Mouse (Mus musculus): ENCODE results near the gene Prelid3b. TPM values are rescaled to one million over a fixed set of nuclear protein-coding genes. Genes with fewer than 3 reads are reported as not detected.
A peak's percentile ranks its signal among the peaks of the same experiment; 100 is the strongest.

Prelid3b gene
- 125 and 127 TPM in 2 replicates for polyA plus RNA-seq (2015; fragmentation: Nextera tagmentation; extraction: Ambion mirVana)

GRCm38 (mm10) chr2:174472818-174473549, at the start of gene Prelid3b:
Prelid3b (minus strand) TSS chr2:174473081.
- Histone ChIP-seq H3K27me3 (replicated peaks) (no peaks in the 10 kb centered on the region), H3K4me2 (replicated peaks) (peak within 1 kb of the TSS; percentile 83), H3K9me3 (no peaks in the 10 kb centered on the region), H3K36me3 (peaks cover 7% of the 10 kb centered on the region; the same call in 1 of the 2 replicates), H3K4me3 (replicated peaks) (peak within 1 kb of the TSS; percentile 83), H3K4me1 (replicated peaks) (0 out of 2 replicates have a peak, but pooled peaks cover 28% of the 10 kb centered on the region), H3K9ac (peak within 1 kb of the TSS; percentile 71), H3K27ac (peak within 1 kb of the TSS; percentile 76)
- under 1% methylated on average over 53 of the region's 53 CpGs for WGBS
- ATAC-seq = peak; percentile 96

GRCm38 (mm10) chr2:174522134-174522533, 49.3 kb upstream of the Prelid3b start:
- H3K4me1 ChIP-seq (replicated peaks) = no peaks in the 10 kb centered on the region
- no peaks in the 10 kb centered on the region for H3K36me3 ChIP-seq
- H3K4me3 ChIP-seq (replicated peaks) = no peak overlapping the region
- H3K9ac ChIP-seq = no peak overlapping the region
- no peak for ATAC-seq
- H3K4me2 ChIP-seq (replicated peaks) = no peak overlapping the region
- no peaks in the 10 kb centered on the region for H3K9me3 ChIP-seq
- no peaks in the 10 kb centered on the region for H3K27me3 ChIP-seq (replicated peaks)
- 82% methylated on average over 3 of the region's 3 CpGs for WGBS
- H3K27ac ChIP-seq = no peak overlapping the region

GRCm38 (mm10) chr2:174517141-174518079, 44.5 kb upstream of the Prelid3b start:
- peak; percentile 69 for ATAC-seq
- Histone ChIP-seq H3K9ac (no peak overlapping the region), H3K27me3 (replicated peaks) (no peaks in the 10 kb centered on the region), H3K36me3 (no peaks in the 10 kb centered on the region), H3K27ac (no peak overlapping the region), H3K9me3 (no peaks in the 10 kb centered on the region), H3K4me3 (replicated peaks) (no peak overlapping the region), H3K4me2 (replicated peaks) (no peak overlapping the region), H3K4me1 (replicated peaks) (no peaks in the 10 kb centered on the region)
- WGBS = 64% methylated on average over 8 of the region's 8 CpGs

- H3K9me3 ChIP-seq = no peaks in the 10 kb centered on the region
- H3K9ac ChIP-seq = no peak overlapping the region
- no peaks in the 10 kb centered on the region for H3K36me3 ChIP-seq
- WGBS = 78% methylated on average over 4 of the region's 4 CpGs
- no peak for ATAC-seq
- no peak overlapping the region for H3K4me3 ChIP-seq (replicated peaks)
- no peak overlapping the region for H3K4me2 ChIP-seq (replicated peaks)
- no peak overlapping the region for H3K27ac ChIP-seq
- H3K4me1 ChIP-seq (replicated peaks) = no peaks in the 10 kb centered on the region
- H3K27me3 ChIP-seq (replicated peaks) = no peaks in the 10 kb centered on the region
Measured at GRCm38 (mm10) chr2:174514887-174515286, 42.0 kb upstream of the Prelid3b start.

GRCm38 (mm10) chr2:174513827-174514226, 40.9 kb upstream of the Prelid3b start:
- Histone ChIP-seq H3K9ac (no peak overlapping the region), H3K9me3 (no peaks in the 10 kb centered on the region)
- 65% methylated on average over 5 of the region's 5 CpGs for WGBS

GRCm38 (mm10) chr2:174509825-174510224, 36.9 kb upstream of the Prelid3b start:
- Histone ChIP-seq H3K9me3 (no peaks in the 10 kb centered on the region), H3K27ac (no peak overlapping the region), H3K9ac (no peak overlapping the region), H3K4me1 (replicated peaks) (no peaks in the 10 kb centered on the region), H3K4me2 (replicated peaks) (no peak overlapping the region), H3K27me3 (replicated peaks) (no peaks in the 10 kb centered on the region), H3K4me3 (replicated peaks) (no peak overlapping the region), H3K36me3 (no peaks in the 10 kb centered on the region)
- ATAC-seq = no peak
- WGBS = 93% methylated on average over 8 of the region's 8 CpGs

More at GRCm38 (mm10) chr2:174513827-174514226, 40.9 kb upstream of the Prelid3b start:
- Histone ChIP-seq H3K4me1 (replicated peaks) (no peaks in the 10 kb centered on the region), H3K4me3 (replicated peaks) (no peak overlapping the region), H3K27me3 (replicated peaks) (no peaks in the 10 kb centered on the region), H3K4me2 (replicated peaks) (no peak overlapping the region), H3K36me3 (no peaks in the 10 kb centered on the region), H3K27ac (no peak overlapping the region)
- ATAC-seq = no peak

GRCm38 (mm10) chr2:174507998-174508397, 35.1 kb upstream of the Prelid3b start:
- Histone ChIP-seq H3K27ac (no peak overlapping the region), H3K9me3 (no peaks in the 10 kb centered on the region), H3K4me1 (replicated peaks) (no peaks in the 10 kb centered on the region), H3K9ac (no peak overlapping the region), H3K4me3 (replicated peaks) (no peak overlapping the region), H3K27me3 (replicated peaks) (no peaks in the 10 kb centered on the region), H3K4me2 (replicated peaks) (no peak overlapping the region), H3K36me3 (no peaks in the 10 kb centered on the region)
- WGBS = 65% methylated on average over 4 of the region's 4 CpGs
- no peak for ATAC-seq

- WGBS = 69% methylated on average over 25 of the region's 25 CpGs
- Histone ChIP-seq H3K4me1 (replicated peaks) (no peaks in the 10 kb centered on the region), H3K9me3 (no peaks in the 10 kb centered on the region), H3K27ac (no peak overlapping the region), H3K4me2 (replicated peaks) (no peak overlapping the region), H3K9ac (no peak overlapping the region), H3K36me3 (no peaks in the 10 kb centered on the region), H3K4me3 (replicated peaks) (no peak overlapping the region), H3K27me3 (replicated peaks) (no peaks in the 10 kb centered on the region)
- ATAC-seq = no peak
Measured at GRCm38 (mm10) chr2:174502831-174503460, 30.1 kb upstream of the Prelid3b start.

- 42% methylated on average over 5 of the region's 5 CpGs for WGBS
- no peak for ATAC-seq
- no peak overlapping the region for H3K9ac ChIP-seq
- H3K9me3 ChIP-seq = no peaks in the 10 kb centered on the region
- H3K4me1 ChIP-seq (replicated peaks) = no peaks in the 10 kb centered on the region
- no peak overlapping the region for H3K4me3 ChIP-seq (replicated peaks)
- H3K4me2 ChIP-seq (replicated peaks) = no peak overlapping the region
- H3K27me3 ChIP-seq (replicated peaks) = no peaks in the 10 kb centered on the region
- H3K27ac ChIP-seq = no peak overlapping the region
- H3K36me3 ChIP-seq = no peaks in the 10 kb centered on the region
Measured at GRCm38 (mm10) chr2:174502321-174502720, 29.4 kb upstream of the Prelid3b start.

GRCm38 (mm10) chr2:174501517-174501916, 28.6 kb upstream of the Prelid3b start:
- Histone ChIP-seq H3K9ac (no peak overlapping the region), H3K4me3 (replicated peaks) (no peak overlapping the region), H3K36me3 (no peaks in the 10 kb centered on the region), H3K4me2 (replicated peaks) (no peak overlapping the region), H3K27me3 (replicated peaks) (no peaks in the 10 kb centered on the region), H3K4me1 (replicated peaks) (no peaks in the 10 kb centered on the region), H3K27ac (no peak overlapping the region), H3K9me3 (no peaks in the 10 kb centered on the region)
- ATAC-seq = no peak
- 94% methylated on average over 8 of the region's 8 CpGs for WGBS

- no peak overlapping the region for H3K4me3 ChIP-seq (replicated peaks)
- 88% methylated on average over 14 of the region's 14 CpGs for WGBS
- H3K9me3 ChIP-seq = no peaks in the 10 kb centered on the region
- no peak for ATAC-seq
- no peaks in the 10 kb centered on the region for H3K36me3 ChIP-seq
- no peak overlapping the region for H3K9ac ChIP-seq
- no peak overlapping the region for H3K27ac ChIP-seq
- H3K4me1 ChIP-seq (replicated peaks) = no peaks in the 10 kb centered on the region
- no peak overlapping the region for H3K4me2 ChIP-seq (replicated peaks)
- no peaks in the 10 kb centered on the region for H3K27me3 ChIP-seq (replicated peaks)
Measured at GRCm38 (mm10) chr2:174500814-174501503, 28.1 kb upstream of the Prelid3b start.

Measured in intestine, embryonic 15.5 days (tissue).